Mouse (Mus musculus): ENCODE measurements at regions not wholly inside any gene's neighbourhood (a gene's known extent, or its start where the extent isn't known, plus 50 kb on each side); places are given as distances from the start of the nearest gene placed in this dataset.

GRCm38 (mm10) chr15:64434502-64434901 lies 374.2 kb upstream of the Fam49b start:
- peak; percentile 92 for DNase-seq (ENCODE audit: low read depth, low spot score)

- no peak for DNase-seq (ENCODE audit: low read depth, low spot score)
These were observed 374.6 kb upstream of the Fam49b start for GRCm38 (mm10) chr15:64434908-64435307.

- no peak for DNase-seq (ENCODE audit: low read depth, low spot score)
These were observed 372.4 kb upstream of the Gm21798 start for GRCm38 (mm10) chr15:64445076-64445475.

GRCm38 (mm10) chr15:64446411-64447072 lies 371.0 kb upstream of the Gm21798 start:
- DNase-seq (ENCODE audit: low read depth, low spot score): no peak

GRCm38 (mm10) chr15:64447239-64447952 lies 370.1 kb upstream of the Gm21798 start:
- no peak for DNase-seq (ENCODE audit: low read depth, low spot score)

GRCm38 (mm10) chr15:64448581-64449140 lies 368.8 kb upstream of the Gm21798 start:
- DNase-seq (ENCODE audit: low read depth, low spot score): peak; percentile 83

GRCm38 (mm10) chr15:64470743-64471142 lies 346.8 kb upstream of the Gm21798 start:
- DNase-seq (ENCODE audit: low read depth, low spot score): no peak

GRCm38 (mm10) chr15:64471597-64471996 lies 345.9 kb upstream of the Gm21798 start:
- no peak for DNase-seq (ENCODE audit: low read depth, low spot score)

GRCm38 (mm10) chr15:64474236-64474635 lies 343.3 kb upstream of the Gm21798 start:
- DNase-seq (ENCODE audit: low read depth, low spot score): no peak

- DNase-seq (ENCODE audit: low read depth, low spot score): no peak
These were observed 340.4 kb upstream of the Gm21798 start for GRCm38 (mm10) chr15:64477131-64477530.

- DNase-seq (ENCODE audit: low read depth, low spot score): no peak
These were observed 336.9 kb upstream of the Gm21798 start for GRCm38 (mm10) chr15:64480625-64481024.

- DNase-seq (ENCODE audit: low read depth, low spot score): no peak
These were observed 336.3 kb upstream of the Gm21798 start for GRCm38 (mm10) chr15:64481226-64481625.

- no peak for DNase-seq (ENCODE audit: low read depth, low spot score)
These were observed 334.5 kb upstream of the Gm21798 start for GRCm38 (mm10) chr15:64482960-64483359.

- no peak for DNase-seq (ENCODE audit: low read depth, low spot score)
These were observed 329.7 kb upstream of the Gm21798 start for GRCm38 (mm10) chr15:64487801-64488200.

GRCm38 (mm10) chr15:64500783-64501182 lies 316.7 kb upstream of the Gm21798 start:
- no peak for DNase-seq (ENCODE audit: low read depth, low spot score)

- DNase-seq (ENCODE audit: low read depth, low spot score): no peak
These were observed 316.0 kb upstream of the Gm21798 start for GRCm38 (mm10) chr15:64501479-64501878.

- DNase-seq (ENCODE audit: low read depth, low spot score): peak; percentile 17
These were observed 312.7 kb upstream of the Gm21798 start for GRCm38 (mm10) chr15:64504751-64505150.

- no peak for DNase-seq (ENCODE audit: low read depth, low spot score)
These were observed 306.8 kb upstream of the Gm21798 start for GRCm38 (mm10) chr15:64510649-64511048.

- no peak for DNase-seq (ENCODE audit: low read depth, low spot score)
These were observed 306.3 kb upstream of the Gm21798 start for GRCm38 (mm10) chr15:64511176-64511575.

- no peak for DNase-seq (ENCODE audit: low read depth, low spot score)
These were observed 304.9 kb upstream of the Gm21798 start for GRCm38 (mm10) chr15:64512615-64513014.

- DNase-seq (ENCODE audit: low read depth, low spot score): no peak
These were observed 303.9 kb upstream of the Gm21798 start for GRCm38 (mm10) chr15:64513501-64514097.

- no peak for DNase-seq (ENCODE audit: low read depth, low spot score)
These were observed 302.3 kb upstream of the Gm21798 start for GRCm38 (mm10) chr15:64515179-64515578.
